Mouse (Mus musculus) kidney, embryonic 14.5 days (tissue): Measurements from ENCODE around the gene Vmn1r11. TPM values are rescaled to one million over a fixed set of nuclear protein-coding genes. Genes with fewer than 3 reads are reported as not detected.

Source experiments
- ATAC-seq: fragments of 200-750 bp; cut with Nextera tagmentation; 2 replicates; pipeline ENCODE4 v1.8.0; 2017; ENCODE audit warnings: moderate number of reproducible peaks, mild to moderate bottlenecking, moderate TSS enrichment, moderate library complexity; ENCODE audit not compliant: low FRiP score, low TSS enrichment
- H3K27ac ChIP-seq: fragments of 300-500 bp; sonication (generic); 2 replicates; pipeline ENCODE4 v1.5.1; 2014; ENCODE audit warnings: low read depth, mild to moderate bottlenecking, low read length, moderate library complexity, mixed read lengths
- H3K27me3 ChIP-seq: fragments of 300-500 bp; sonication (generic); 2 replicates; pipeline ENCODE4 v1.6.1; 2014; ENCODE audit warnings: mild to moderate bottlenecking, low read length; ENCODE audit not compliant: control insufficient read depth, insufficient read depth
- H3K36me3 ChIP-seq: fragments of 300-500 bp; sonication (generic); 2 replicates; pipeline ENCODE4 v1.6.1; 2014; ENCODE audit warnings: low read length, mixed read lengths; ENCODE audit not compliant: control insufficient read depth, insufficient read depth
- H3K4me1 ChIP-seq: fragments of 300-500 bp; sonication (generic); 2 replicates; pipeline ENCODE4 v1.6.1; 2014; ENCODE audit warnings: low read length, mixed read lengths; ENCODE audit not compliant: control insufficient read depth, insufficient read depth
- H3K4me2 ChIP-seq: fragments of 300-500 bp; sonication (generic); replicated peaks from 2 replicates; pipeline ENCODE4 v1.6.1; 2014; ENCODE audit warnings: low read depth, mild to moderate bottlenecking, low read length
- H3K4me3 ChIP-seq: fragments of 300-500 bp; sonication (generic); 2 replicates; pipeline ENCODE4 v1.5.1; 2014; ENCODE audit warnings: mild to moderate bottlenecking, low read length
- H3K9ac ChIP-seq: fragments of 300-500 bp; sonication (generic); 2 replicates; pipeline ENCODE4 v1.6.1; 2014; ENCODE audit warnings: low read depth, mild to moderate bottlenecking, low read length, moderate library complexity
- H3K9me3 ChIP-seq: fragments of 300-500 bp; sonication (generic); 2 replicates; pipeline ENCODE4 v1.6.1; 2016; ENCODE audit warnings: low read length; ENCODE audit not compliant: control insufficient read depth
- WGBS: fragments of 180-500 bp; shearing (Covaris S2); extraction: QIAGEN DNeasy Blood & Tissue Kit; methylation state at CpG from one replicate; pipeline ENCODE4 v1.1.7; 2014; 5-methylcytosine and 5-hydroxymethylcytosine counted together
- polyA plus RNA-seq: library from polyadenylated mRNA; unstranded; fragments of >200 nt; fragmentation: Nextera tagmentation; extraction: Ambion mirVana; gene quantifications from 2 replicates; pipeline ENCODE4 v1.2.1, GENCODE M21; 2014

Gene Vmn1r11
- not detected in 2 replicates for polyA plus RNA-seq

DNA sequence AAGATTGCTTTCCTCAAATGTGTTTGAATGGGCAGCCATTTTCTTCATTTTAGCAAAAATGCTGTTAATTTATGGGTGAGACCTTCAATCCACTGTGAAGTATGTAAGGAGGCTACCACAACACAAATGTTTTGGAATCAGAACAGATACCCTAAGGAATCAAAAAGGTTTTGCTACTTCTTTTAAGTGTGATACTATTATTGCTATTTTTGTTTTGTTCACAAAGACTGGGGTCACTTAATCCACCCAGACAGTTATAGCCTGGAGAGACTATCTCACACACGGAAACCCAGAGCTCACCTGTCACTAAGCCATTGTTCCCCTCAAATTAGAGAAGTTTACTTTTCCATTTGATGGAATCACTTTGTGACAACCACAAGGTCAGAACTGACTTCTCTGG is at the start of gene Vmn1r11:
Gene Vmn1r11 (plus strand): TSS at position 301 of the 400 bp plus-strand sequence.
- Histone ChIP-seq H3K27ac (no peak within 1 kb of the TSS), H3K9me3 (no peaks in the 10 kb centered on the region), H3K4me2 (no peak within 1 kb of the TSS), H3K9ac (no peak within 1 kb of the TSS), H3K36me3 (no peaks in the 10 kb centered on the region), H3K4me3 (no peak within 1 kb of the TSS), H3K4me1 (no peaks in the 10 kb centered on the region), H3K27me3 (no peaks in the 10 kb centered on the region)
- 78% methylated on average over 1 of the region's 1 CpGs for WGBS
- ATAC-seq: no peak

DNA sequence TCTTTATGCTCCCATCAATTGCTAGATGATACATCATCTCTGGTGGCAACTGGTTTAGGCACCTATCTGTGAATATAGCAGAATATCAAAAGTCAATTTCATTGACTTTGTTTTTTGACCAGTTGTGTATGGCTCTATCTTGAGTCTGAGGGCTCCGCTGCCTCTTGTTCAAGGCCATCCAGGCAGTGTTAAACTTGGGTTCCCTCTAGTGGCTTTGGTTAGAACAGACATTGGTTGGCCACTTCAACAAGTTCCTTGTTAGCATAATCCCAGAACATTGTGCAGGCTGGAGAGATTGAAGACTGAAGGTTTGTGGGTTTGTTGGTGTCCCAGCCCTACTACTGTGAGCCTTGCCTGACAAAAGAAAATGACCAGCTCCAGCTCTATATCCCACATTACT is 26.9 kb upstream of the Vmn1r11 start:
- Histone ChIP-seq H3K27me3 (no peaks in the 10 kb centered on the region), H3K4me3 (no peak overlapping the region), H3K9me3 (no peaks in the 10 kb centered on the region), H3K4me1 (no peaks in the 10 kb centered on the region), H3K36me3 (no peaks in the 10 kb centered on the region), H3K27ac (no peak overlapping the region), H3K4me2 (no peak overlapping the region), H3K9ac (no peak overlapping the region)
- no peak for ATAC-seq
- 77% methylated on average over 1 of the region's 1 CpGs for WGBS

DNA sequence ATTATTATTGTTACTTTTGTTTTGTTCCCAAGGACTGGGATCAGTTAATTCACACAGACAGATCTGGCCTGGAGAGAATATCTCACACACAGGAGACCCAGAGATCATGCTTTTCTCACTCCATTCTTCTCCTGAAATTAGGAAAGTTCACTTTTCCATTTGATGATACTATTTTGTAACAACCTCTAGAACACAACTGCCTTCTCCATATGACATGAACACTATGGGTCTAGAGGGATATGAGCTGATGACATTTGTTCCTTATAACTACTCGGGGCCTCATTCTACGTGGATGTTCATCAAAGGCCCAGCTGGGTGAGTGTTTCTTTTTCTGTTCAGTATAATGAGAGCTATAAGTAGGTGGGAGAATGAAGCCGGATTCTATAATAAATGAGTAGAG is 24.1 kb upstream of the Vmn1r11 start, which contains the start of gene Vmn1r10:
Gene Vmn1r10 (plus strand): TSS at position 301 of the 400 bp plus-strand sequence.
- H3K27ac ChIP-seq: no peak within 1 kb of the TSS
- H3K4me3 ChIP-seq: no peak within 1 kb of the TSS
- ATAC-seq: no peak
- no peak within 1 kb of the TSS for H3K9ac ChIP-seq
- 82% methylated on average over 3 of the region's 3 CpGs for WGBS
- no peaks in the 10 kb centered on the region for H3K9me3 ChIP-seq
- no peaks in the 10 kb centered on the region for H3K36me3 ChIP-seq
- H3K4me2 ChIP-seq: no peak within 1 kb of the TSS
- no peaks in the 10 kb centered on the region for H3K4me1 ChIP-seq
- no peaks in the 10 kb centered on the region for H3K27me3 ChIP-seq

DNA sequence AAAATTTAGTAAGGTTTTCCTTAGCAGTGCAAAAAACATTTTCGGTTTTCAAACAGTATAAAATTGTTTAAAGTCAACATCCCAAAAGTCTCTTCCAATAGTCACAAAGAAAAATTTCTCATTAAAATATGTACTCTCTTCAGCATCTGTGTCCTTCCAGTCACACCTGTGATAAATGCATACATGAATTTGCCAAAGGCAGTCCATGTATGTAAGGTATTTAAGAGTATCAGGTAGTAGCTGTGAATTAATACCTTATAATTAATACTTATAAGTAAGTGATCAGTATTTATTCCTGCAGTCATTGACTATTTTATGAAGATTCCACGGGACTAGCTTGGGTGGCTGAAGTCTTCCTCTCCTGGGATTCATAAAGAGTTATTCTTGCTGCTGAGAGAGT is 23.4 kb downstream of the Vmn1r11 start, which contains the start of gene Vmn1r12:
Gene Vmn1r12 (plus strand): TSS at position 301 of the 400 bp plus-strand sequence.
- H3K36me3 ChIP-seq: no peaks in the 10 kb centered on the region
- H3K9me3 ChIP-seq: no peaks in the 10 kb centered on the region
- no peak for ATAC-seq
- H3K4me1 ChIP-seq: no peaks in the 10 kb centered on the region
- 85% methylated on average over 2 of the region's 2 CpGs for WGBS
- H3K9ac ChIP-seq: no peak within 1 kb of the TSS
- H3K4me3 ChIP-seq: no peak within 1 kb of the TSS
- no peaks in the 10 kb centered on the region for H3K27me3 ChIP-seq
- H3K4me2 ChIP-seq: no peak within 1 kb of the TSS
- no peak within 1 kb of the TSS for H3K27ac ChIP-seq

Other genes with a start within 250 kb of the Vmn1r11 start
- gene Nt5c3, start 209.5 kb upstream of the Vmn1r11 start, polyA plus RNA-seq: 59.3 and 61.7 TPM in 2 replicates
- gene Vmn1r4, start 209.4 kb upstream of the Vmn1r11 start, polyA plus RNA-seq: 0.19 and 0.24 TPM in 2 replicates
- gene Vmn1r5, start 163.2 kb upstream of the Vmn1r11 start, polyA plus RNA-seq: not detected in 2 replicates
- gene Vmn1r6, start 136.2 kb upstream of the Vmn1r11 start, polyA plus RNA-seq: not detected in 2 replicates
- not detected in 2 replicates for gene Vmn1r7, start 108.1 kb upstream of the Vmn1r11 start, polyA plus RNA-seq
- gene Vmn1r8, start 101.2 kb upstream of the Vmn1r11 start, polyA plus RNA-seq: not detected in 2 replicates
- not detected in 2 replicates for gene Vmn1r9, start 66.7 kb upstream of the Vmn1r11 start, polyA plus RNA-seq
- gene Vmn1r10, start 24.0 kb upstream of the Vmn1r11 start, polyA plus RNA-seq: not detected in 2 replicates
- not detected in 2 replicates for gene Vmn1r12, start 23.5 kb downstream of the Vmn1r11 start, polyA plus RNA-seq
- not detected in 2 replicates for gene Vmn1r13, start 69.8 kb downstream of the Vmn1r11 start, polyA plus RNA-seq
- not detected in 2 replicates for gene Vmn1r14, start 98.2 kb downstream of the Vmn1r11 start, polyA plus RNA-seq
- not detected in 2 replicates for gene Vmn1r15, start 124.5 kb downstream of the Vmn1r11 start, polyA plus RNA-seq
- gene Vmn1r16, start 196.0 kb downstream of the Vmn1r11 start, polyA plus RNA-seq: not detected in 2 replicates
- not detected in 2 replicates for gene Vmn1r17, start 230.3 kb downstream of the Vmn1r11 start, polyA plus RNA-seq